Mouse (Mus musculus): ENCODE measurements around the gene Asap2. TPM values are rescaled to one million over a fixed set of nuclear protein-coding genes. Genes with fewer than 3 reads are reported as not detected.

Asap2 gene
- polyA plus RNA-seq, 1 experiment = 0.01 TPM

- peak overlapping the region; percentile 63 for H3K4me3 ChIP-seq (replicated peaks)
- H3K4me1 ChIP-seq (ENCODE audit: control insufficient read depth) = peaks cover 18% of the 10 kb centered on the region
- H3K27me3 ChIP-seq (ENCODE audit: control insufficient read depth) = peaks cover 27% of the 10 kb centered on the region
- H3K9me3 ChIP-seq (ENCODE audit: control insufficient read depth, low read length) = no peaks in the 10 kb centered on the region
- TF ChIP-seq TAL1 (IDR thresholded peaks at IDR 0.05; ENCODE audit: low read length) (no peak), GATA1 (IDR thresholded peaks at IDR 0.05; ENCODE audit: low read length) (no peak)
- no peaks in the 10 kb centered on the region for H3K36me3 ChIP-seq (ENCODE audit: control insufficient read depth)
Observed at GRCm38 (mm10) chr12:21111476-21112452, 121.5 kb downstream of the Asap2 start.

DNA sequence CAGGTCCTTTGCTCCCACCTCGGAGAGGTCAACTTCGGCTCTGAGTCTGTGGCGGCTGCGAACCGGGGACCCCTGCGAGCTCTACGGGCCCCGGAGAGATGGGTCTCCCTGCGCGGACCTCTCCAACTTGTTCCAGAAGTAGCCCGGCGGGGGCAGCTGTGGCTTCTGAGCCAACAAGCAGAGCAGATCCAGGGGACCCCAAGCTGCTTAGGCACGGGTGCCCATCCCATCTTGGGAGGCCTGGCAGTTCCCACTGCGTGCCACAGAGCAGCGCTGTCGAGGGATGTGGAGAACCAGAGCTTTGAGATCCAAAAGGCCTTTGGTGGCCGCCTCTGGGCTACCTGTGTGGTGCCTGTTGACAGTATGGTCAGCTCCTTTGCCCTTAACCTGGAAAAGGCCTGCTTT, 122.2 kb downstream of the Asap2 start:
- Histone ChIP-seq H3K9me3 (ENCODE audit: control insufficient read depth, low read length) (no peaks in the 10 kb centered on the region), H3K27me3 (ENCODE audit: control insufficient read depth) (peaks cover 27% of the 10 kb centered on the region), H3K4me3 (replicated peaks) (peak overlapping the region; percentile 63), H3K36me3 (ENCODE audit: control insufficient read depth) (no peaks in the 10 kb centered on the region), H3K4me1 (ENCODE audit: control insufficient read depth) (peaks cover 18% of the 10 kb centered on the region)
- TF ChIP-seq TAL1 (IDR thresholded peaks at IDR 0.05; ENCODE audit: low read length) (no peak), GATA1 (IDR thresholded peaks at IDR 0.05; ENCODE audit: low read length) (no peak)

DNA sequence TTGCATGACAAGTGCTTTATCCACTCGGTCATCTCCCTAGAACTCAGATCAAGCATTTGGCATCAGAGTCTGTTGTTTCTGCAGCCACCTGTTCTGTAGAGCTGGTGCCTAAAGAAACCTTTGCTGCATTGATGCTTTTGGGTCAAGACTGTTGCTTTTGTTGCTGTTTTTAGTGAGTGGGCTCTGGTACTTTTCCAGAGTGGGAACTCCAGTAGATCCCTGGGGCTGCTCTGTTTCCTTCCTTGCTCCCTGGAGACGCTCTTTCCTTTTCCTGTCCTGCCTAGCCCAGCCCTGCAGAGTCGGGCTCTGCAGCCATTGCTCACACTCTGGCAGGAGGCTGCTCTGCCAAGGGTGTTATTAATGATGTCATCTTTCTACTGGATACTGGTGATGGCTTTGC, 129.2 kb downstream of the Asap2 start:
- TF ChIP-seq TAL1 (IDR thresholded peaks at IDR 0.05; ENCODE audit: low read length) = no peak
- no peak for TF ChIP-seq GATA1 (IDR thresholded peaks at IDR 0.05; ENCODE audit: low read length)
- H3K27me3 ChIP-seq (ENCODE audit: control insufficient read depth) = peaks cover 2% of the 10 kb centered on the region
- no peaks in the 10 kb centered on the region for H3K4me1 ChIP-seq (ENCODE audit: control insufficient read depth)
- H3K9me3 ChIP-seq (ENCODE audit: control insufficient read depth, low read length) = no peaks in the 10 kb centered on the region
- no peaks in the 10 kb centered on the region for H3K36me3 ChIP-seq (ENCODE audit: control insufficient read depth)
- no peak overlapping the region for H3K4me3 ChIP-seq (replicated peaks)

DNA sequence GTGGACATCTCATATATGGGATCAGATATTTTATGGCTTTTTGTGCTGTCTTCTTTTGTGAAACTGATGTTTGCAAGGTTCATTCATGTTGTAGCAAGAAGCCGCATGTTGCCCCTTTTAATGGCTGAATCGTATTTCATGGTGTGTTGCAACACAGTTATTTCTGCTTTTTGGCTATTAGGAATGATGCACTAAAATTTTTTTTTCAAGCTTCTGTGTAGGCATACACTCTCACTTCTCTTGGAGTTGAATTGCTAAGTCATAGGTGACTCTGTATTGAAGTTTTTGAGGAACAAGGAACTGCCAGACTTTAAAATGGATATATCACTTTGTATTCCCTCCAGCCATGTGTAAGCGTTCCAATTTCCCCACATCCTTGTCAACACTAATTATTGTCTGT, 132.6 kb downstream of the Asap2 start:
- Histone ChIP-seq H3K36me3 (ENCODE audit: control insufficient read depth) (no peaks in the 10 kb centered on the region), H3K4me1 (ENCODE audit: control insufficient read depth) (no peaks in the 10 kb centered on the region), H3K27me3 (ENCODE audit: control insufficient read depth) (no peaks in the 10 kb centered on the region), H3K9me3 (ENCODE audit: control insufficient read depth, low read length) (no peaks in the 10 kb centered on the region), H3K4me3 (replicated peaks) (no peak overlapping the region)
- no peak for TF ChIP-seq TAL1 (IDR thresholded peaks at IDR 0.05; ENCODE audit: low read length)
- no peak for TF ChIP-seq GATA1 (IDR thresholded peaks at IDR 0.05; ENCODE audit: low read length)

GRCm38 (mm10) chr12:21123647-21124046, 133.4 kb downstream of the Asap2 start:
- Histone ChIP-seq H3K36me3 (ENCODE audit: control insufficient read depth) (no peaks in the 10 kb centered on the region), H3K27me3 (ENCODE audit: control insufficient read depth) (no peaks in the 10 kb centered on the region), H3K4me1 (ENCODE audit: control insufficient read depth) (no peaks in the 10 kb centered on the region), H3K9me3 (ENCODE audit: control insufficient read depth, low read length) (no peaks in the 10 kb centered on the region), H3K4me3 (replicated peaks) (no peak overlapping the region)
- no peak for TF ChIP-seq TAL1 (IDR thresholded peaks at IDR 0.05; ENCODE audit: low read length)
- TF ChIP-seq GATA1 (IDR thresholded peaks at IDR 0.05; ENCODE audit: low read length) = peak; percentile 36; the same call in 1 of the 2 replicates

- Histone ChIP-seq H3K4me3 (replicated peaks) (no peak overlapping the region), H3K9me3 (ENCODE audit: control insufficient read depth, low read length) (no peaks in the 10 kb centered on the region), H3K4me1 (ENCODE audit: control insufficient read depth) (peaks cover 9% of the 10 kb centered on the region), H3K36me3 (ENCODE audit: control insufficient read depth) (no peaks in the 10 kb centered on the region), H3K27me3 (ENCODE audit: control insufficient read depth) (no peaks in the 10 kb centered on the region)
- TF ChIP-seq GATA1 (IDR thresholded peaks at IDR 0.05; ENCODE audit: low read length) (no peak), TAL1 (IDR thresholded peaks at IDR 0.05; ENCODE audit: low read length) (no peak)
Observed at GRCm38 (mm10) chr12:21125675-21126470, 135.6 kb downstream of the Asap2 start.

GRCm38 (mm10) chr12:21126516-21126915, 136.3 kb downstream of the Asap2 start:
- Histone ChIP-seq H3K4me1 (ENCODE audit: control insufficient read depth) (peaks cover 13% of the 10 kb centered on the region), H3K4me3 (replicated peaks) (no peak overlapping the region)

GRCm38 (mm10) chr12:21128930-21129869, 138.9 kb downstream of the Asap2 start:
- Histone ChIP-seq H3K9me3 (ENCODE audit: control insufficient read depth, low read length) (no peaks in the 10 kb centered on the region), H3K4me1 (ENCODE audit: control insufficient read depth) (peaks cover 16% of the 10 kb centered on the region)

More at GRCm38 (mm10) chr12:21126516-21126915, 136.3 kb downstream of the Asap2 start:
- H3K9me3 ChIP-seq (ENCODE audit: control insufficient read depth, low read length) = no peaks in the 10 kb centered on the region
- H3K36me3 ChIP-seq (ENCODE audit: control insufficient read depth) = no peaks in the 10 kb centered on the region
- TF ChIP-seq GATA1 (IDR thresholded peaks at IDR 0.05; ENCODE audit: low read length) (no peak), TAL1 (IDR thresholded peaks at IDR 0.05; ENCODE audit: low read length) (no peak)
- H3K27me3 ChIP-seq (ENCODE audit: control insufficient read depth) = no peaks in the 10 kb centered on the region

More at GRCm38 (mm10) chr12:21128930-21129869, 138.9 kb downstream of the Asap2 start:
- no peaks in the 10 kb centered on the region for H3K36me3 ChIP-seq (ENCODE audit: control insufficient read depth)
- H3K4me3 ChIP-seq (replicated peaks) = no peak overlapping the region
- TF ChIP-seq TAL1 (IDR thresholded peaks at IDR 0.05; ENCODE audit: low read length) (no peak), GATA1 (IDR thresholded peaks at IDR 0.05; ENCODE audit: low read length) (no peak)
- no peaks in the 10 kb centered on the region for H3K27me3 ChIP-seq (ENCODE audit: control insufficient read depth)

Measured in erythroblast, embryonic 14.5 days (primary cell).